Mouse (Mus musculus) myocyte (in vitro differentiated cells): ENCODE measurements around the gene Tbccd1.

Experiments
- CEBPB ChIP-seq: IDR thresholded peaks from 2 replicates; pipeline ENCODE4 v1.6.1; 2011; ENCODE audit warnings: mild to moderate bottlenecking, moderate library complexity; ENCODE audit not compliant: poor library complexity, insufficient read depth, severe bottlenecking
- E2F4 ChIP-seq: IDR thresholded peaks from one replicate; pipeline ENCODE4 v1.6.1; 2011; ENCODE audit warnings: mild to moderate bottlenecking, control low read depth, moderate library complexity; ENCODE audit not compliant: insufficient read depth
- MAX ChIP-seq: IDR thresholded peaks from one replicate; pipeline ENCODE4 v1.6.1; 2011; ENCODE audit warnings: low read depth, mild to moderate bottlenecking, control low read depth
- MYOD1 ChIP-seq, 3 experiments: IDR thresholded peaks; one replicate each; pipeline ENCODE4 v1.6.1; 2011; ENCODE audit warnings: control low read depth in 2 of 3, low read depth in 2 of 3, mild to moderate bottlenecking in 2 of 3, moderate library complexity in 1 of 3; ENCODE audit not compliant: insufficient read length in 2 of 3, control insufficient read depth in 1 of 3
- POLR2A ChIP-seq: IDR thresholded peaks from one replicate; pipeline ENCODE4 v1.6.1; 2011; ENCODE audit warnings: low read depth, mild to moderate bottlenecking, control low read depth, moderate library complexity; ENCODE audit not compliant: insufficient read length
- POLR2AphosphoS2 ChIP-seq: IDR thresholded peaks from one replicate; pipeline ENCODE4 v1.6.1; 2011; ENCODE audit warnings: low read depth, control low read depth; ENCODE audit not compliant: insufficient read length
- SRF ChIP-seq: IDR thresholded peaks from one replicate; pipeline ENCODE4 v1.6.1; 2011; ENCODE audit warnings: low read depth; ENCODE audit not compliant: control insufficient read depth, insufficient read length
- TCF12 ChIP-seq: IDR thresholded peaks from one replicate; pipeline ENCODE4 v1.6.1; 2011; ENCODE audit warnings: mild to moderate bottlenecking, control low read depth; ENCODE audit not compliant: poor library complexity, insufficient read depth, severe bottlenecking
- USF1 ChIP-seq: IDR thresholded peaks from one replicate; pipeline ENCODE4 v1.6.1; 2011; ENCODE audit warnings: low read depth, mild to moderate bottlenecking, control low read depth, moderate library complexity

DNA sequence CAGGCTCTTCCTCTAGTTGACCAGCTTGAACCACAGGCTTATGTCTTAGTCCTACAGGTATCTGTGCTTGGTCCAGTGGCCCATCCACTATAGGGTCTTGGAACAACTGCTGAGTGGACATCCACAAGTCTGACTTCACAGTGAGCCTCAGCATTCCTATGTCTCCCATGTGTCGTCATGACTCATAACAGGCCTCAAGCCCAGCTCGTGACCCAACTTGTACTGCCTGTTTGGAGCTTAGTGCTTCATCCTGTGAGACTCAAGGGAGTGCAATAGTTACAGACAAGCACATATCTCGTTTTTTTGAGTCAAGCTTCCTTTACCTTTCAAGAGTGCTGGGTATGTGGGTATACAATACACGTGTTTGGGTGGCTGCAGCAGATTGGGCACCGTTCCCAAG, 74.8 kb downstream of the Tbccd1 start:
- no peak for TF ChIP-seq MAX
- TF ChIP-seq POLR2A = no peak
- TF ChIP-seq MYOD1 (IDR thresholded peaks at IDR 0.05; ENCODE audit: control insufficient read depth in 1 of 3, insufficient read length in 2 of 3, low read depth in 2 of 3) = no peak
- no peak for TF ChIP-seq E2F4
- TF ChIP-seq USF1 = no peak
- no peak for TF ChIP-seq POLR2AphosphoS2
- no peak for TF ChIP-seq CEBPB
- no peak for TF ChIP-seq TCF12
- TF ChIP-seq SRF = no peak
